Mouse (Mus musculus): ENCODE data around the gene Loxl4. TPM values are rescaled to one million over a fixed set of nuclear protein-coding genes. Genes with fewer than 3 reads are reported as not detected.

The Loxl4 gene
- polyA plus RNA-seq, 1 experiment from 2014 or later, result 0.06 TPM

DNA sequence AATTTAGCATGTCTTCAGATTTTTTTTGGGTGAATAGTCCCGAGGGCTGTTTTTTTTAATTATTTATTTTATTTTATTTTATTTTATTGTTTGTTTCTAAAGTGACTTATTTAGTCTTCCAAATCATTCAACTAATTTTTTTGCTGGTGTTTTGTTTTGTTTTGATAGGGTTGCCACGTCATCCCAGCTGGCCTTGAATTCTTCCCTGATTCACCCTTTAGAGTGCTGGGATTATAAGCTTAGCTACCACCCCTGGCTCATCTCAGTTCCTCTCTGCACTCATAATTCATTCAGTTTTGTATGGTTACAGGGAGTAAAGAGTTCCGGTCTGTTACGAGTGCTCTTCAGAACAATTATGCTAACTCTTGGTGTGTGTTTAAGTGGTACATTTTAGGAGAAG is 34.0 kb downstream of the Loxl4 start:
- H3K4me1 ChIP-seq (ENCODE audit: control insufficient read depth, insufficient read depth, low read length), result no peaks in the 10 kb centered on the region
- WGBS, result 85% methylated on average over 4 of the region's 4 CpGs
- ATAC-seq (replicated peaks; ENCODE audit: insufficient number of reproducible peaks, low FRiP score, low TSS enrichment, low read depth), result no peak

DNA sequence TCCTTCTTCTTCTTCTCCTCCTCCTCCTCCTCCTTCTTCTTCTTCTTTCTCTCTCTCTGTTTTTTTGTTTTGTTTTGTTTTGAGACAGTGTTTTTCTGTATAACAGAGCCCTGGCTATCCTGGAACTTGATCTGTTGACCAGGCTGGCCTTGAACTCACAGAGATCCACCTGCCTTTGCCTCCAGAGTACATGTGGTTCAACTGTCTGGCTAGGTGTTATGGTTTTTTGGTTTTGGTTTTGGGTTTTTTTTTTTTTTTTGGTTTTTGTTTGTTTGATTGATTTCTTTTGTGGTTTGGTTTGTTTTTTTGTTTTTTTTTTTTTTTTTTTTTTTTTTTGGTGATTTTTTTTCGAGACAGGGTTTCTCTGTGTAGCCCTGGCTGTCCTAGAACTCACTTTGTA is 35.8 kb downstream of the Loxl4 start:
- ATAC-seq (replicated peaks; ENCODE audit: insufficient number of reproducible peaks, low FRiP score, low TSS enrichment, low read depth), result no peak
- 75% methylated on average over 1 of the region's 1 CpGs for WGBS
- DNase-seq (ENCODE audit: low spot score), result no peak

More for the DNA sequence above, 34.0 kb downstream of the Loxl4 start:
- Histone ChIP-seq H3K4me2 (ENCODE audit: low read depth, low read length) (no peak overlapping the region), H3K27me3 (ENCODE audit: control insufficient read depth, insufficient read depth, low read length) (no peaks in the 10 kb centered on the region), H3K9me3 (replicated peaks; ENCODE audit: control insufficient read depth, low read length) (no peaks in the 10 kb centered on the region), H3K36me3 (replicated peaks; ENCODE audit: control insufficient read depth, insufficient read depth, low read depth, low read length) (no peaks in the 10 kb centered on the region), H3K27ac (replicated peaks; ENCODE audit: low read depth, low read length) (no peak overlapping the region), H3K4me3 (ENCODE audit: low read depth, low read length) (no peak overlapping the region), H3K9ac (replicated peaks; ENCODE audit: low read length) (no peak overlapping the region)
- no peak for DNase-seq (ENCODE audit: low spot score)

GRCm38 (mm10) chr19:42575317-42575716 is 37.3 kb downstream of the Loxl4 start:
- Histone ChIP-seq H3K36me3 (replicated peaks; ENCODE audit: control insufficient read depth, insufficient read depth, low read depth, low read length) (no peaks in the 10 kb centered on the region), H3K27me3 (ENCODE audit: control insufficient read depth, insufficient read depth, low read length) (no peaks in the 10 kb centered on the region), H3K9me3 (replicated peaks; ENCODE audit: control insufficient read depth, low read length) (no peaks in the 10 kb centered on the region), H3K4me3 (ENCODE audit: low read depth, low read length) (no peak overlapping the region), H3K4me2 (ENCODE audit: low read depth, low read length) (no peak overlapping the region), H3K9ac (replicated peaks; ENCODE audit: low read length) (no peak overlapping the region), H3K27ac (replicated peaks; ENCODE audit: low read depth, low read length) (no peak overlapping the region), H3K4me1 (ENCODE audit: control insufficient read depth, insufficient read depth, low read length) (no peaks in the 10 kb centered on the region)
- ATAC-seq (replicated peaks; ENCODE audit: insufficient number of reproducible peaks, low FRiP score, low TSS enrichment, low read depth) (no peak), DNase-seq (ENCODE audit: low spot score) (no peak)
- WGBS, result 80% methylated on average over 2 of the region's 2 CpGs

More for the DNA sequence above, 35.8 kb downstream of the Loxl4 start:
- Histone ChIP-seq H3K4me2 (ENCODE audit: low read depth, low read length) (no peak overlapping the region), H3K36me3 (replicated peaks; ENCODE audit: control insufficient read depth, insufficient read depth, low read depth, low read length) (no peaks in the 10 kb centered on the region), H3K27ac (replicated peaks; ENCODE audit: low read depth, low read length) (no peak overlapping the region), H3K27me3 (ENCODE audit: control insufficient read depth, insufficient read depth, low read length) (no peaks in the 10 kb centered on the region), H3K9me3 (replicated peaks; ENCODE audit: control insufficient read depth, low read length) (no peaks in the 10 kb centered on the region), H3K9ac (replicated peaks; ENCODE audit: low read length) (no peak overlapping the region), H3K4me3 (ENCODE audit: low read depth, low read length) (no peak overlapping the region), H3K4me1 (ENCODE audit: control insufficient read depth, insufficient read depth, low read length) (no peaks in the 10 kb centered on the region)

DNA sequence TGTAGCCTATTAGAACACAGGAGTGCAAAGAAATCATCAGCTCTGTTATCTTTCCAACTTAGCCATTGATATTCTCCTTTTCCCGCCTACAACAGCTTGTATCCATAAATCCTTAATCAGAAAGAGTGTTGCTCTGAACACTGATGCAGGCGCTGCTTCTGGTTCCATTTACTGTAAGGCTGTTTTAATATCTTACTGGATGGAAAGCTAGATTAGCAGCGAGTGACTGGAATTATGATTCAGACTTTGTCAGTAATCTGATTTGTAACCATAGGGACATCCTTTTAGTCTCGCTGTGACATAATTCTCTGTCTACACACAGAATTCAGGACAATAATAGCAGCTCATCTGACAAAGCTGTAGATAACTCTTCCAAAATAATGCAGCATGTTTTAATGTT is 41.3 kb downstream of the Loxl4 start:
- Histone ChIP-seq H3K4me3 (ENCODE audit: low read depth, low read length) (no peak overlapping the region), H3K36me3 (replicated peaks; ENCODE audit: control insufficient read depth, insufficient read depth, low read depth, low read length) (no peaks in the 10 kb centered on the region), H3K9ac (replicated peaks; ENCODE audit: low read length) (no peak overlapping the region), H3K4me2 (ENCODE audit: low read depth, low read length) (no peak overlapping the region), H3K4me1 (ENCODE audit: control insufficient read depth, insufficient read depth, low read length) (no peaks in the 10 kb centered on the region), H3K27me3 (ENCODE audit: control insufficient read depth, insufficient read depth, low read length) (no peaks in the 10 kb centered on the region), H3K27ac (replicated peaks; ENCODE audit: low read depth, low read length) (no peak overlapping the region), H3K9me3 (replicated peaks; ENCODE audit: control insufficient read depth, low read length) (no peaks in the 10 kb centered on the region)
- ATAC-seq (replicated peaks; ENCODE audit: insufficient number of reproducible peaks, low FRiP score, low TSS enrichment, low read depth), result no peak
- no peak for DNase-seq (ENCODE audit: low spot score)
- 78% methylated on average over 4 of the region's 4 CpGs for WGBS

DNA sequence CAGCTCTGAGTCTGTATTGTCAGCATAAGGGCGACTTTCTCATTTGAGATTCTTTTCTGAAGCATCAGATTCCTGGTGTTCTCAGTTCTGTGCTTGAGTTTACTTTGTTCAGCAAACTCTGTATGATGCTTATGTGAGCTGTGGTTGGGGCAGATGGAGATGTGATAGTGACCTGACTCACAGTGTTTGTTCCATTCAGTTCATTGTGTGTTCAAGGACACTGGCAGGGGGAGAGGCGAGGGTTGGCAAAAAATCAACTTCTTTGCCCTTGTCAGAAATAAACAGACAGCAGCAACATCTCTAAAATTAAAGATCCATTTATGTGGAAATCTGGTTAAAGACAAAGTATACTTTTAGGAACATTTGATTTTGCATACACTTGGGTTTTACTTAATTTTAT is 43.5 kb downstream of the Loxl4 start:
- H3K9ac ChIP-seq (replicated peaks; ENCODE audit: low read length), result no peak overlapping the region
- H3K27ac ChIP-seq (replicated peaks; ENCODE audit: low read depth, low read length), result no peak overlapping the region
- DNase-seq (ENCODE audit: low spot score) (no peak), ATAC-seq (replicated peaks; ENCODE audit: insufficient number of reproducible peaks, low FRiP score, low TSS enrichment, low read depth) (no peak)
- no peak overlapping the region for H3K4me2 ChIP-seq (ENCODE audit: low read depth, low read length)
- H3K36me3 ChIP-seq (replicated peaks; ENCODE audit: control insufficient read depth, insufficient read depth, low read depth, low read length), result no peaks in the 10 kb centered on the region
- H3K4me3 ChIP-seq (ENCODE audit: low read depth, low read length), result no peak overlapping the region
- no peaks in the 10 kb centered on the region for H3K4me1 ChIP-seq (ENCODE audit: control insufficient read depth, insufficient read depth, low read length)
- no peaks in the 10 kb centered on the region for H3K27me3 ChIP-seq (ENCODE audit: control insufficient read depth, insufficient read depth, low read length)
- 87% methylated on average over 2 of the region's 2 CpGs for WGBS
- H3K9me3 ChIP-seq (replicated peaks; ENCODE audit: control insufficient read depth, low read length), result no peaks in the 10 kb centered on the region

- Histone ChIP-seq H3K27me3 (ENCODE audit: control insufficient read depth, insufficient read depth, low read length) (no peaks in the 10 kb centered on the region), H3K27ac (replicated peaks; ENCODE audit: low read depth, low read length) (no peak overlapping the region), H3K9ac (replicated peaks; ENCODE audit: low read length) (no peak overlapping the region), H3K9me3 (replicated peaks; ENCODE audit: control insufficient read depth, low read length) (no peaks in the 10 kb centered on the region), H3K4me2 (ENCODE audit: low read depth, low read length) (no peak overlapping the region), H3K36me3 (replicated peaks; ENCODE audit: control insufficient read depth, insufficient read depth, low read depth, low read length) (no peaks in the 10 kb centered on the region), H3K4me1 (ENCODE audit: control insufficient read depth, insufficient read depth, low read length) (no peaks in the 10 kb centered on the region), H3K4me3 (ENCODE audit: low read depth, low read length) (no peak overlapping the region)
- no peak for DNase-seq (ENCODE audit: low spot score)
- ATAC-seq (replicated peaks; ENCODE audit: insufficient number of reproducible peaks, low FRiP score, low TSS enrichment, low read depth), result no peak
Measured at GRCm38 (mm10) chr19:42567020-42567419, 45.6 kb downstream of the Loxl4 start.

DNA sequence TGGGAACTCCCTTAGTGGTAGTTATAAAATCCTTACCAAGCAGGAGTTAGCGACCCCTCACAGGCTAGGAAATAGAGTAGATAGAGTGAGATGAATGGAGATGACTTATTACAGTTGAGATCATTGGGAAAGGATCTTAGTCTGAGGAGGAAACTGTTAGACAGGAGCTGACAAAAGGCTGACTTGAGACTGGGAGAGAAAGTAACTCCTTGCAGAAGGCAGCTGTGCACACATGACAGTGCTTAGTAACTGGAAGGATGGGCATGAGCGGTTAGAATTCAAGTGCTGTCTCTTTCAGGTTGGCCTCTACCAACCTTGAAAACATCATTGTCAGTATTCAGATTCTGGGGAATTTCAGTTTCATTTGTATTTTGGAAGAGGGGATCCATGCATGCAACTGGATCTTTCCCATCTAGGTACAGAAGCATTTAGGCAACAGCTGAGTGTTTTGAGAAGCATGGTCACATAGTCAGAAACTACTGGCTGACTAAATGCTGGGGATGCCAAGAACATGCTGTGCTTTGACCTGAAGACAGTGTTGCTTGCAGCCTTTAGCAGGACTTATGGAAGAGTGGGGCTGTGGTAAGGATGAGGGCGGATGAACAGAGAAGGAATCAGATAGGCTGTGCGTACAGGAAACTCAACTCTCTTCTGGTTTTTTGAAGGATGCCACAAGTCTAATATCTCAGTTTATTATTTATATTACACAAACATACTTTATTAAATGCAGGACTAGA is 46.2 kb downstream of the Loxl4 start:
- no peaks in the 10 kb centered on the region for H3K4me1 ChIP-seq (ENCODE audit: control insufficient read depth, insufficient read depth, low read length)
- ATAC-seq (replicated peaks; ENCODE audit: insufficient number of reproducible peaks, low FRiP score, low TSS enrichment, low read depth) (no peak), DNase-seq (ENCODE audit: low spot score) (no peak)
- WGBS, result 91% methylated on average over 4 of the region's 4 CpGs
- H3K9ac ChIP-seq (replicated peaks; ENCODE audit: low read length), result no peak overlapping the region
- H3K36me3 ChIP-seq (replicated peaks; ENCODE audit: control insufficient read depth, insufficient read depth, low read depth, low read length), result no peaks in the 10 kb centered on the region
- no peak overlapping the region for H3K4me3 ChIP-seq (ENCODE audit: low read depth, low read length)
- H3K4me2 ChIP-seq (ENCODE audit: low read depth, low read length), result no peak overlapping the region
- no peaks in the 10 kb centered on the region for H3K9me3 ChIP-seq (replicated peaks; ENCODE audit: control insufficient read depth, low read length)
- no peak overlapping the region for H3K27ac ChIP-seq (replicated peaks; ENCODE audit: low read depth, low read length)
- no peaks in the 10 kb centered on the region for H3K27me3 ChIP-seq (ENCODE audit: control insufficient read depth, insufficient read depth, low read length)

GRCm38 (mm10) chr19:42563726-42564270 is 48.8 kb downstream of the Loxl4 start:
- Histone ChIP-seq H3K36me3 (replicated peaks; ENCODE audit: control insufficient read depth, insufficient read depth, low read depth, low read length) (no peaks in the 10 kb centered on the region), H3K4me3 (ENCODE audit: low read depth, low read length) (no peak overlapping the region), H3K4me2 (ENCODE audit: low read depth, low read length) (no peak overlapping the region), H3K9ac (replicated peaks; ENCODE audit: low read length) (no peak overlapping the region), H3K4me1 (ENCODE audit: control insufficient read depth, insufficient read depth, low read length) (no peaks in the 10 kb centered on the region), H3K27me3 (ENCODE audit: control insufficient read depth, insufficient read depth, low read length) (no peaks in the 10 kb centered on the region), H3K9me3 (replicated peaks; ENCODE audit: control insufficient read depth, low read length) (no peaks in the 10 kb centered on the region), H3K27ac (replicated peaks; ENCODE audit: low read depth, low read length) (no peak overlapping the region)
- WGBS, result 85% methylated on average over 3 of the region's 3 CpGs
- ATAC-seq (replicated peaks; ENCODE audit: insufficient number of reproducible peaks, low FRiP score, low TSS enrichment, low read depth) (no peak), DNase-seq (ENCODE audit: low spot score) (no peak)
